Mouse (Mus musculus) kidney, adult 11 months (tissue): ENCODE measurements around the gene Ip6k1.
A peak's percentile ranks its signal among the peaks of the same experiment; 100 is the strongest.

Source experiments
- DNase-seq: peaks from one replicate; pipeline ENCODE4 v3.0.0; 2022

The Ip6k1 gene

DNA sequence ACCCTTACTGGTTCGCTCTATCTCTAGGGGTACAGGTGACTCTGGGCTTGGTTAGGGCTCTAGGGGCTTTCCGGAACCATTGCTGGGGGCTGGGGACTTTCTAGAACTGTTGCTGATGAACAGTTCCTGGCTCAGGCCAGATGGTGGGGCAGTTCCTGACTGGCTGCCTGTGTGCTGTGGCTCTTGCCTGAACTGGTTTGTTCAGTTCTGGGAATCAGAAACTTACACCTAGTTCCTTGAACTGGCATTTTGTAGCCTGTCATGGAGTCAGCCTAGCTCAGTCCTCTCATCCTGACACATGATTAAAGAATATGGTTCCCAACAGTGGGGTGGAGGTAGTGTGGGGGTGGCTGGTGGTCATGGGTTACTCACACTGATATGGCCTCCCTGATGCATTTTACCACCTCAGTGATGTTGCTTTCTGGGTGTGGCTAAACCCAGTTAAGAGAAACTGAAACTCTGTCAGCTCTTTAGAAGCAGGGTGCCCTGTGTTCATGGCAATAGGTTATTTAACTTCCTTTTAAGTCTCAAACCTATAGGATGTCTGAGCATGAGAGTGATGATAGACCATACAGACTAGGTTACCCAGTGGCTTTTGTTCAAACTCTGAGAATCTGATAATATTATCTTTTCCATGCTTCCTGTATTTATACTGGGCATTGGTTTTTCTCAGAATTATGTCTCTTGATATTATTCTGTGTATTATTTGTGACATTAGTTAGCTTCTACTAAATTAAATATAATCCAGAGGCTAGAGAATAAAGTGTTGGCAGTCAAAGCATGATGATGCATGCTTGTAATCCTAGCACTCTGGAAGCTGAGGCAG is 33.2 kb downstream of the Ip6k1 start:
- no peak for DNase-seq

DNA sequence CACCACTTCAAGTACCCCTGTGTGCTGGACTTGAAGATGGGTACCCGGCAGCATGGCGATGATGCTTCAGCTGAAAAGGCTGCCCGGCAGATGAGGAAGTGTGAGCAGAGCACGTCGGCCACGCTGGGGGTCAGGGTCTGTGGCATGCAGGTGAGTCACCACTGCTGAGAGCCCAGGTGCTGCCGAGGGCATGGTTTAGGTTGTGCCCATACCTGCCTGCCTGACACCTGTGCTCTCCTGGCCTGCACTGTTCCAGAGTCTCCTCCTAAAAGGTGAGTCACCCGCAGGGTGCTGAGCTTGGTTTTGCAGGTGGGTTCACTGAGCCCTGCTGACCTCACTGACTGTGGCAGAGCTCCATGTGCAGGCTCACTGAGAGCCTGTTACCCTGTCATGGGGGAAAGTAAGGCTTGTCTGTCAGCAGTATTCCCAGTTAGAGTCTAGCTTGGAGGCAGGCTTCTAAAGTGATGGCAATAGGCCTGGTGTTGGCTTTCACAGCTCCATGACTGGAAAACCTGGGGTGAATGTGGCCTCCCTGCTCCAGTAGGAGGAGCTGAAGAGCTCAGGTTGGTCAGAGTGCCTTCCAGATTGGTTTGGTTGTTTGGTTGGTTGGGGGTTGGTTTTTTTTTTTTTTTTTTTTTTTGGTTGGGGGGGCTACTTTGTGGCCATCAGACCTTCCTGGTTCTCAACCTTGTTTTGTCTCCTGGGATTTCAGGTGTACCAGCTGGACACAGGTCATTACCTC is 42.6 kb downstream of the Ip6k1 start:
- DNase-seq, result no peak

DNA sequence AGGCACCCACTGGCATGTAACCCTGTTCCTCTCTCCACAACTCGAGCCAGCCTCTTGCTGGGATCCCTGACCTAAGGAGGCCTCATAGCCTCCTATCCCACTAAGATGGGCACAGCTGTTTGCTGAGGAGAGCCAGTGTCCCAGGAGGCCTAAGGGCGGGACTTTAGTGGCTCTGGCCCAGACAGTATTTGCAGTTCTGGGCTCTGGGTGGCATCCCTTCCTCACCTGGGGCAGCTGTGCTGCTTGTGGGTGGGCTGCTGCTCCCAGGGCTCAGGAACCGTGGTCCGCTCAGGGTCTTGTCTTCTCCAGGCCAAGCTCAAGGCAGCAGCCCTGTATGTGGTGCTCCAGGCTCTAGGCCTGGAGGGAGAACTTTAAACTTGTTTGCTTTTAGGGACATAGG is 44.3 kb downstream of the Ip6k1 start:
- DNase-seq, result no peak

DNA sequence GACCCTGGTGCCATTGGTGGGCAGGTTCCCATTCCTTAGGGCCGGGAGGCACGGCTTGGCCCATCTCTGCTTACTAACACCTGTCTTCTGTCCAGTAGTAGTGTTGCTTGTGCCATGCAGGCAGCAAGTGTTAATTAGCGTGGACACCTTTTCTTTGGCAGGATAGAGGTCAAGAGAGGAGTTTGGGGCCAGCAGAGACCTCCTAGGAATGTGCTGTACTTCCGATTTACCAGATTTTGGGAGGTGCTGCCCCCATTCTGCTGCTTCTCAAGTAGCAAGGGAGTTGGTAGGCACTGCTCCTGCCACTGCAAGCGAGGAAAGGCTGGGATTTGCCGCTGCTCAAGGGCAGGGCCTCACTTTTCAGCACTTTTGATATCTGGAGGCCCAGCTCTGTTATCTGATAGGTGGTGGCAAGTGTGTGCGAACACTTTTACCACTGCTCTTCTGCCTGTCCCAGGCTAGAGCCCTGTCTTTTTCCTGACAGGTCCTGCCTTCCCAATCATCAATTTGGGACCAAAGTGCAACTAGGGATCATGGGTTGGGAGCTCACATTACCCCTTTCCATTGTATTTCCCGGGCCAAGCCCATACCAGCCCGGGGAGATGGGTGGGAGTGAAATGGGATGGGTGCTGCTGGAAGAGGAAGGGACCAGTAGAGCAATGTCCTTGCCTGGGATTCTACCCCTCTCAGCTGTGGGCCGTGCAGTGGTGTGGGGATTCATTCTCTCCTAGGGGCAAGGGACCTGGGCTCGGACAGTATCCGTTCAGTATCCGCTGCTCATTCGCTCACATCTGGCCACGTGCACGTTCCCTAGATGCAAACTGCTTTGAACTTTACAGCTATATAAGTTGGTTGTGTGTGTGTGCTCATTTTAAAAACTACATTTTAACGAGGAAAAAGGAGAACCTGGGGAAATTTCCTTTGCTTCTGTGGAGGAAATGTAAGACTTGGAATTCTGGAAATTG is 45.6 kb downstream of the Ip6k1 start:
- no peak for DNase-seq

- no peak for DNase-seq
Observed at GRCm38 (mm10) chr9:108048566-108048955, 46.3 kb downstream of the Ip6k1 start.

DNA sequence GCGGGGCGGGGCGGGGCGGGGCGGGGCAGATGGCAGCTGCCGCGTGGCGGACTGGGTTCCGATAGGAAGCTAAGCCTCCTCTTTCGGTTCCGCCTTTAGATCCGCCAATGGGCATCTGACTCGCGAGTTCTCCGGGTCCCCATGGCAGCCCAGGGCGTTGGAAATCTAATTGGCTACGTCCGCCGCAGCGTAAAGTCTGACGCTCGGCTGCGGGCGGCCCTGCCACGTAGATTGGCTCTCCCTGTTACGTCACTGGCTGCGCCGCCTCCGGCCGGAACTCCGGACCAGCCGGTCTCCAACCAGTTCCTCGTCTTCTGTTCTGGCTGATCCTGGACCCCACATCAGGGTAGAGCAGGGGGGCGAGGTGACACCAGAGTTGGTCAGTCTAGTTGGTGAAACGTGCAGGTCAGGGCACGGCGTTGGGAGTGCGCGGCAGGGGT is 46.7 kb downstream of the Ip6k1 start, which contains the start of gene Gmppb:
Gene Gmppb (plus strand): TSS at position 227 of the 440 bp plus-strand sequence.
- peak; percentile 98 for DNase-seq

DNA sequence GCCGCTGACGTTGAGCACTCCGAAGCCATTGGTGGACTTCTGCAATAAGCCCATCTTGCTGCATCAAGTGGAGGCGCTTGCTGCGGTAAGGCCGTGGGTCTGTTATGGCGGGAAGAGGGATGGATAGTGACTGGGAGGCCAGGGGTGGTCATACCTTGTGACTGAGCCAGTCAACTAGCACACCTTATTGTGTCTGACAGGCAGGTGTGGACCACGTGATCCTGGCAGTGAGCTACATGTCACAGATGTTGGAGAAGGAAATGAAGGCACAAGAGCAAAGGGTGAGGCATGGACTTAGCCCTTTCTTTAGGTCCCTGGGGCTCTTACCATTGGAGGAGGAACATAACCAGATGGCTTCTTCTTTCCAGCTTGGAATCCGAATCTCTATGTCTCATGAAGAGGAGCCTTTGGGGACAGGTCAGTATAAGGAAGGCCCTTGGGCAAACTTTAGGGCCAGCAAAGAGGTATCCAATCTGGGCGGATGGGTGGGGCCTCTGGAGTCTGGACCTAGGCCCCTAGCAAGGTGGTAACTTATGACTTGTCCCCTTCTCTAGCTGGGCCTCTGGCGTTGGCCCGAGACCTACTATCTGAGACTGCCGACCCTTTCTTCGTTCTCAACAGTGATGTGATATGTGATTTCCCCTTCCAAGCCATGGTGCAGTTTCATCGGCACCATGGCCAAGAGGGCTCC is 47.4 kb downstream of the Ip6k1 start:
- DNase-seq, result no peak

DNA sequence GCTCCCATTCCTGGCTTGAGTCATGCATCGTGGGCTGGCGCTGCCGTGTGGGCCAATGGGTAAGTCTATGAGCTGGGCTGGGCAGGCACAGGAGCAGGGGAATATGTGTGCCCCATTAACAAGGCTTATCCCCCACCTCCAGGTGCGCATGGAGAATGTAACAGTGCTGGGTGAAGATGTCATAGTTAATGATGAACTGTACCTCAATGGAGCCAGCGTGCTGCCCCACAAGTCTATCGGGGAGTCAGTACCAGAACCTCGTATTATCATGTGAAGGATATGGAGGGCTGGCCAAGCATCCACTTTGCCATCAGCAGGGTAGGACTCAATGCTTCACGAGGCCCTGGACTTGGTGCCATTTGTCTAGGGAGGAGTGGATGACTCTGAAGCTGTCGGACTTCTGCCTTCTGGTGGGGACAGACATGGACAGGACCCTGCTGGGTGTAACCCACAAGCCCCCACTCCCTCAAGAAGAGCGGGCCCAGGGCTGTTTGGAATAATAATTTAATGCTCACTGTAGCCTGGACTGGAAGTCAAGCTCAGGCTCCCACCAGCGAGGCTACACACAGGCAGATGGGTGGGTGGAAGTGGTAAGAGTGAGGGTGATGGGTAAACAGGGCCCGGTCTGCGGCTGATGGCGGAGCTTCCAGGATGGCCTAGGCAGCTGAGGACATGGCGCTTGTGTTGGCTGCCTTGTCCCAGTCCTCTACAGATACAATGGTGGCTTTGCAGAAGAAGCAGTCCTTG is 49.1 kb downstream of the Ip6k1 start:
- no peak for DNase-seq

DNA sequence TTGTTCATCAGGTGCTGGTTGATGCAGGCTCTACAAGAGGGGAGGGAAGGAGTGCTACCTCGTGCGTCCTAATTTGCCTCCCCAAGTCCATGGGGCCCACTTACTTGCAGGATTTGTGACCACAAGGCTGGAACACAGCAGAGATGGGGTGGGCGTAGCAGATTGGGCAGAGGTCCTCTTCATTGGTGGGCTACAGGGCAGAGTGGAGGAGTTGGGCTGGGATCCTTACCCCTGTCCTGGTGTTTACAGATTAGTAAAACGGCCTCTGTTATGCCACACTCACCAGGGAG is 49.6 kb downstream of the Ip6k1 start:
- no peak for DNase-seq

- DNase-seq, result no peak
Observed at GRCm38 (mm10) chr9:108052411-108052810, 50.1 kb downstream of the Ip6k1 start.

DNA sequence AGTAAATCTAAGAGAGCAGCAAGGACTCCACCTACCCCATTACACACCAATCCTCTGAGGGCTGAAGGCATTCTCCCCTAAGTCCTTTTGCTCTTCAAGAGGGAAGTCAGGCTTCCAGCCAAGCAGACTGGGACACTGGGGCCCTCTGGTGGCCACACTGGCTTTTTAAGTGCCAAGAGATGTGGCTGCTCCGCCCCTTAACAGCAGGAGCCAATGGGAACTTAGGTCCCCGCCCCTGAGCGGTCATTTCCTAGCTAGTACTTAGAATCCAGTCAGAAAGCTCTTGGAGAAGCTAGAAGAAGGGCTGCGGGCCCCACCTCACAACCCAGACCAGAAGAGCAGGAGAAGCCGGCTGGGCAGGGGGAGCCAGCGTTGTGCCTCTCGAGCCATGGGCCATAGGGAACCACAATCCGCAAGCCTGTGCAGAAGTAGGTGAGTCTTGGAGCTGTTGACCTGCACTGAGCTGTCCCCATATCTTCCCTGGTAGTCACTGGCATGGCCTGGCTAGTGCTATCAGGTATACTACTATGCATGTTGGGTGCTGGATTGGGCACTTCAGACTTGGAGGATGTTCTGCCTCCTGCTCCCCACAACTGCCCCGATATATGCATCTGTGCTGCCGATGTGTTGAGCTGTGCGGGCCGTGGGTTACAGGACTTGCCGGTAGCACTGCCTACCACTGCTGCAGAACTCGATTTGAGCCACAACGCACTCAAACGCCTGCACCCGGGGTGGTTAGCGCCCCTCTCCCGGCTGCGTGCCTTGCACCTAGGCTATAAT is 50.8 kb downstream of the Ip6k1 start, which contains the start of gene Amigo3:
Gene Amigo3 (plus strand): TSS at position 275 of the 780 bp plus-strand sequence.
- peak; percentile 97 for DNase-seq

DNA sequence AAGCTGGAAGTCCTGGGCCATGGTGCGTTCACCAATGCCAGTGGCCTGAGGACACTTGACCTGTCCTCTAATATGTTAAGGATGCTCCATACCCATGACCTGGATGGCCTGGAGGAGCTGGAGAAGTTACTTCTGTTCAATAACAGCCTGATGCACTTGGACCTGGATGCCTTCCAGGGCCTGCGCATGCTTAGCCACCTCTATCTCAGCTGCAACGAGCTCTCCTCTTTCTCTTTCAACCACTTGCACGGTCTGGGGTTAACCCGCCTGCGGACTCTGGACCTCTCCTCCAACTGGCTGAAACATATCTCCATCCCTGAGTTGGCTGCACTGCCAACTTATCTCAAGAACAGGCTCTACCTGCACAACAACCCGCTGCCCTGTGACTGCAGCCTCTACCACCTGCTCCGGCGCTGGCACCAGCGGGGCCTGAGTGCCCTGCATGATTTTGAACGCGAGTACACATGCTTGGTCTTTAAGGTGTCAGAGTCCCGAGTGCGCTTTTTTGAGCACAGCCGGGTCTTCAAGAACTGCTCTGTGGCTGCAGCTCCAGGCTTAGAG is 51.4 kb downstream of the Ip6k1 start:
- DNase-seq, result no peak

DNA sequence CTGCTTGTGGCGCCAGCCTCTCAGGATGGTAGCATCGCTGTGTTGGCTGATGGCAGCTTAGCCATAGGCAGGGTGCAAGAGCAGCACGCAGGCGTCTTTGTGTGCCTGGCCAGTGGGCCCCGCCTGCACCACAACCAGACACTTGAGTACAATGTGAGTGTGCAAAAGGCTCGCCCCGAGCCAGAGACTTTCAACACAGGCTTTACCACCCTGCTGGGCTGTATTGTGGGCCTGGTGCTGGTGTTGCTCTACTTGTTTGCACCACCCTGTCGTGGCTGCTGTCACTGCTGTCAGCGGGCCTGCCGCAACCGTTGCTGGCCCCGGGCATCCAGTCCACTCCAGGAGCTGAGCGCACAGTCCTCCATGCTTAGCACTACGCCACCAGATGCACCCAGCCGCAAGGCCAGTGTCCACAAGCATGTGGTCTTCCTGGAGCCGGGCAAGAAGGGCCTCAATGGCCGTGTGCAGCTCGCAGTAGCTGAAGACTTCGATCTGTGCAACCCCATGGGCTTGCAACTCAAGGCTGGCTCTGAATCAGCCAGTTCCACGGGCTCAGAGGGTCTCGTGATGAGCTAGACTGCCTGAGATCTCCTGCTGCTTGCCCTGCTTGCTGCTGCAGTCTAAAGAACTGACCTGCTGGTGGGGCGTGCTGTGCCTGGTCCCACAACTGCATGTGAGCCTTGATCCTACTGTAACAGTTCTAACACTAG is 52.2 kb downstream of the Ip6k1 start:
- no peak for DNase-seq

GRCm38 (mm10) chr9:108055061-108055460 is 52.8 kb downstream of the Ip6k1 start:
- no peak for DNase-seq

- DNase-seq, result no peak
Observed at GRCm38 (mm10) chr9:108055661-108056237, 53.4 kb downstream of the Ip6k1 start.

GRCm38 (mm10) chr9:108056361-108057261 is 54.3 kb downstream of the Ip6k1 start:
- DNase-seq, result no peak

GRCm38 (mm10) chr9:108057262-108057562 is 54.9 kb downstream of the Ip6k1 start:
- no peak for DNase-seq

GRCm38 (mm10) chr9:108058291-108058690 is 56.0 kb downstream of the Ip6k1 start:
- no peak for DNase-seq

DNA sequence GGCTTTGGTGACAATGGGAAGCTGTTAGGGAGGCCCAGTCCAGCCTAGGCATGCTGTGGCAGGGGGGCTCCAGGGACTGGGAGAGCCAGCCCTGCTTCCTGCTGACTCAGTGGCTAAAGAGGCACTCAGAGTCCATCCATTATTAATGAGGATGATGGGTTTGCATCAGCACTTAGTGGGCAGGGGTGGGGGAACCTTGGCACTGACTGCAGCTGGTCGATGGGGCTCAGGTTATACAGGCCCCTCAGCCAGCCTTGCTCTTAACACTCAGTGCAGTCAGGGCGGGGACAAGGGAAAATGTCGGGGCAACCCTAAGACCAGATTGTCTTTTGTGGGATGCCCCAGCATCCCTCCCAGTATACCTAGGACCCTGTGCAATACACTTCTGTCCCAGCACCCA is 59.8 kb downstream of the Ip6k1 start:
- DNase-seq, result no peak
